Mouse (Mus musculus) MEL (cell line): ENCODE results near the gene Csmd2.

Source experiments
- CHD1 ChIP-seq: IDR thresholded peaks from 2 replicates; pipeline ENCODE4 v1.6.1; 2012; ENCODE audit warnings: low read depth, mild to moderate bottlenecking, inconsistent platforms, low read length, improper control_type of control experiment
- CHD2 ChIP-seq: IDR thresholded peaks from 2 replicates; pipeline ENCODE4 v1.6.1; 2011; ENCODE audit warnings: low read length, improper control_type of control experiment
- CTCF ChIP-seq, 3 experiments: IDR thresholded peaks in 2 of 3; conservative IDR thresholded peaks in 1 of 3; 2 replicates each; pipeline ENCODE4 v1.5.1; 2011 to 2012; ENCODE audit warnings: low read length in 3 of 3, low read depth in 2 of 3, mild to moderate bottlenecking in 2 of 3, improper control_type of control experiment in 1 of 3, inconsistent platforms in 1 of 3, mixed read lengths in 1 of 3, moderate library complexity in 1 of 3; ENCODE audit not compliant: control insufficient read depth in 1 of 3, insufficient read depth in 1 of 3, poor library complexity in 1 of 3, severe bottlenecking in 1 of 3
- EP300 ChIP-seq, 2 experiments: IDR thresholded peaks; 2 replicates each; pipeline ENCODE4 v1.6.1; 2011; ENCODE audit warnings: improper control_type of control experiment in 2 of 2, low read length in 2 of 2, low read depth in 1 of 2, mild to moderate bottlenecking in 1 of 2
- NELFE ChIP-seq: IDR thresholded peaks from 2 replicates; pipeline ENCODE4 v1.6.1; 2011; ENCODE audit warnings: low read depth, low read length, improper control_type of control experiment
- POLR2A ChIP-seq, 2 experiments: IDR thresholded peaks; 2 replicates each; pipeline ENCODE4 v1.6.1; 2011 to 2012; ENCODE audit warnings: low read length in 2 of 2, mild to moderate bottlenecking in 2 of 2, control low read depth in 1 of 2, improper control_type of control experiment in 1 of 2, low read depth in 1 of 2, moderate library complexity in 1 of 2; ENCODE audit not compliant: control insufficient read depth in 1 of 2, insufficient read depth in 1 of 2, poor library complexity in 1 of 2
- SMC3 ChIP-seq: IDR thresholded peaks from 2 replicates; pipeline ENCODE4 v1.6.1; 2011; ENCODE audit warnings: low read depth, low read length, improper control_type of control experiment
- TAL1 ChIP-seq: IDR thresholded peaks from 2 replicates; pipeline ENCODE4 v1.6.1; 2012; ENCODE audit warnings: mild to moderate bottlenecking, inconsistent platforms, low read length, moderate library complexity, mixed read lengths

DNA sequence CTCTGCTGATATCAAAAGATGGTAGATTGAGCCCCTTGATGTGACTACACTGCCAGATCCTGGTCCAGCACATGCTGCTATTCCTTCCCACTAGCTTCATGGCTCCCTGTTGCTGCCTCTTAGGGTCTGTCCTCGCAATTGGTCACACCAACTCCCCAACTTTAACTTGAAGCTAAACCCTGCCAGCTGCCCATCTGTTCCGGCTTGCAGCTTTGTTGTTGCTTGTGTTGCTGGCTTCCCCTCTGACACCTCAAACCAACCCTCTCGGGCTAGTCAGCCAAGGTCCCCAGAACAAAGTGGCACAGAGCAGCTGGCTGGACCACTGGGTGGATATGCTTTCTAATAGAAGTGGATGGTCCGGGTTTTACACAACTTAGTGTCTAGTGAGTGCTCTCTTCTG is 339.1 kb downstream of the Csmd2 start:
- TF ChIP-seq CTCF (IDR thresholded peaks at IDR 0.05 in 2 of 3, conservative IDR thresholded peaks at IDR 0.05 in 1 of 3; ENCODE audit: control insufficient read depth in 1 of 3, insufficient read depth in 1 of 3, low read depth in 2 of 3, low read length in 3 of 3, poor library complexity in 1 of 3, severe bottlenecking in 1 of 3), result no peak
- TF ChIP-seq SMC3, result no peak
- TF ChIP-seq TAL1, result no peak
- TF ChIP-seq NELFE, result no peak
- no peak for TF ChIP-seq CHD2
- TF ChIP-seq POLR2A (IDR thresholded peaks at IDR 0.05; ENCODE audit: control insufficient read depth in 1 of 2, insufficient read depth in 1 of 2, low read depth in 1 of 2, low read length in 2 of 2, poor library complexity in 1 of 2), result no peak
- no peak for TF ChIP-seq CHD1
- no peak for TF ChIP-seq EP300 (IDR thresholded peaks at IDR 0.05; ENCODE audit: low read depth in 1 of 2, low read length in 2 of 2)
